Mouse (Mus musculus) heart, embryonic 11.5 days (tissue): ENCODE results near the gene Ocm. TPM values are rescaled to one million over a fixed set of nuclear protein-coding genes. Genes with fewer than 3 reads are reported as not detected.
A peak's percentile ranks its signal among the peaks of the same experiment; 100 is the strongest.
"Not testable (repeated sequence)": the region's sequence is repeated elsewhere in the genome, so short reads cannot be mapped to it uniquely, and the experiment has no call there.

Experiments used
- ATAC-seq: fragments of 200-750 bp; cut with Nextera tagmentation; replicated peaks from 2 replicates; pipeline ENCODE4 v1.8.0; 2017; ENCODE audit warnings: moderate library complexity; ENCODE audit not compliant: insufficient number of reproducible peaks, low FRiP score, low TSS enrichment
- H3K27ac ChIP-seq: fragments of 300-500 bp; sonication (generic); 2 replicates; pipeline ENCODE4 v1.5.1; 2014; ENCODE audit warnings: mild to moderate bottlenecking, low read depth, low read length
- H3K27me3 ChIP-seq: fragments of 300-500 bp; sonication (generic); 2 replicates; pipeline ENCODE4 v1.6.1; 2014; ENCODE audit warnings: mild to moderate bottlenecking, low read length, mixed read lengths; ENCODE audit not compliant: control insufficient read depth, insufficient read depth
- H3K36me3 ChIP-seq: fragments of 300-500 bp; sonication (generic); 2 replicates; pipeline ENCODE4 v1.6.1; 2014; ENCODE audit warnings: mild to moderate bottlenecking, low read length, moderate library complexity, mixed read lengths; ENCODE audit not compliant: control insufficient read depth, insufficient read depth
- H3K4me1 ChIP-seq: fragments of 300-500 bp; sonication (generic); 2 replicates; pipeline ENCODE4 v1.6.1; 2014; ENCODE audit warnings: low read length; ENCODE audit not compliant: control insufficient read depth, insufficient read depth
- H3K4me2 ChIP-seq: fragments of 300-500 bp; sonication (generic); 2 replicates; pipeline ENCODE4 v1.6.1; 2014; ENCODE audit warnings: mild to moderate bottlenecking, moderate library complexity
- H3K4me3 ChIP-seq: fragments of 300-500 bp; sonication (generic); 2 replicates; pipeline ENCODE4 v1.5.1; 2014; ENCODE audit warnings: low read depth, low read length
- H3K9ac ChIP-seq: fragments of 300-500 bp; sonication (generic); 2 replicates; pipeline ENCODE4 v1.6.1; 2014; ENCODE audit warnings: mild to moderate bottlenecking, low read depth, low read length, moderate library complexity
- H3K9me3 ChIP-seq: fragments of 300-500 bp; sonication (generic); replicated peaks from 2 replicates; pipeline ENCODE4 v1.6.1; 2016; ENCODE audit warnings: low read length; ENCODE audit not compliant: control insufficient read depth
- WGBS: fragments of 180-500 bp; shearing (Covaris S2); extraction: QIAGEN DNeasy Blood & Tissue Kit; methylation state at CpG from one replicate; pipeline ENCODE4 v1.1.7; 2014; ENCODE audit not compliant: insufficient replicate concordance; 5-methylcytosine and 5-hydroxymethylcytosine counted together
- polyA plus RNA-seq: library from polyadenylated mRNA; unstranded; fragments of >200 nt; fragmentation: Nextera tagmentation; extraction: Ambion mirVana; gene quantifications from 2 replicates; pipeline ENCODE4 v1.2.1, GENCODE M21; 2014

Gene Ocm
- polyA plus RNA-seq, 1 experiment from 2014 or later = not detected

DNA sequence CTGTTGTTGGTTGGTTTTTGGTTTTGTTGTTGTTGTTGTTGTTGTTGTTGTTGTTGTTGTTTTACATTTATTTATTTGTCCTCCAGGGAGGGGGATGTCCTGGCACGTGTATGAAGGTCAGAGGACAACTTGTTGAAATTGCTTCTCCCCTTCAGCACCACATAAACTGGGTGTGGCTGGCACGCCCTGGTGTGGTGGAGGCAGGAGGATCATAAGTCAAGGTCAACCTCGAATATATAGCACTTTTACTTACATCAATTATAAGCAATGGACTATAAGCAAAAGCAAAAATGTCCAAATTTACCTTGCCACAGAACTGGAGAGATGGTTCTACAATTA is 11.2 kb downstream of the Ocm start:
- 78% methylated on average over 3 of the region's 3 CpGs for WGBS
- H3K27ac ChIP-seq = no peak overlapping the region
- H3K36me3 ChIP-seq = peaks cover 5% of the 10 kb centered on the region
- H3K4me3 ChIP-seq = peak overlapping the region; percentile 84; the same call in 1 of the 2 replicates
- H3K9me3 ChIP-seq = no peaks in the 10 kb centered on the region
- 0 out of 2 replicates have a peak, but pooled peaks cover 3% of the 10 kb centered on the region for H3K4me1 ChIP-seq
- no peak for ATAC-seq
- H3K9ac ChIP-seq = no peak overlapping the region
- H3K4me2 ChIP-seq = peak overlapping the region; percentile 43; the same call in 1 of the 2 replicates
- no peaks in the 10 kb centered on the region for H3K27me3 ChIP-seq

DNA sequence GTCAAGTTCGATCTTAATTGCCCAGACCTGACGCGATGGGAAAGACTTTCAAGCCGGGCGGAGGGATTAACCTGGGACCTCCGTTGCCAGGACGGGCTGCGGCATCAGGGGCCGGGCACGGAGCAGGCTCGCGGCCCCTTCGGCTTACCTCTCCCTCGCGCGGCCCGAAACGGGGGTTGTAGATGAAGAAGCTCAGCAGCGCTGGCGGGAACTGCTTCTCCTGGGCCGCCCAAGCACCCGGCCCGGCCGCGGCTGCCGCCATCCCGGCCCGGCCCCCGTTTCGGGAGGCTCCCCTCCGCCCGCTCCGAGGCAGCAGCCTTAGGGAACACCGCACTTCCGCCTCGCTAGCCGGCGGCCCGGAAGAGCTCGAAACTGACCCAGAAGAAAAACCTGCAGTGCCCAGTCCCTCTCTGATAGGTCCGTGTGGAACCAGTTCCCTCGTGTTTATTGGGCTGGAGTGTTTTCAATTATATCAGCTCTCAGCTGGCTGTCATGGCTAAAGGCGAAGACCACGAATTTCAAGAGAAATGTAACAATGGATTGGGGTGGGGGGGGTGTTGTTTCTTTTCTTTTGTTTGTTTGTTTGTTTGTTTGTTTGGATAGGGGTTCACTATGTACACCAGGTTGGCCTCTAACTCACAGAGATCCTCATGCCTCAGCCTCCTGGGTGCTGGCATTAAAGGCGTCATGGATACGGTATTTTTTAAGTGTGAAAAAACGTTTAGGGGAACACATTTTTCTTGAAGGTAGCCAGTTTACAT is 11.7 kb downstream of the Ocm start, which contains the start of gene Ccz1:
Gene Ccz1 (minus strand): TSS at position 327 of the 761 bp plus-strand sequence.
- H3K27ac ChIP-seq = peak within 1 kb of the TSS; percentile 57
- ATAC-seq = peak; percentile 96
- H3K4me2 ChIP-seq = peak within 1 kb of the TSS; percentile 43
- no peaks in the 10 kb centered on the region for H3K27me3 ChIP-seq
- H3K36me3 ChIP-seq = peaks cover 5% of the 10 kb centered on the region
- H3K9ac ChIP-seq = peak within 1 kb of the TSS; percentile 87
- peak within 1 kb of the TSS; percentile 84 for H3K4me3 ChIP-seq
- H3K9me3 ChIP-seq = no peaks in the 10 kb centered on the region
- WGBS = 3% methylated on average over 47 of the region's 47 CpGs
- 0 out of 2 replicates have a peak, but pooled peaks cover 3% of the 10 kb centered on the region for H3K4me1 ChIP-seq

DNA sequence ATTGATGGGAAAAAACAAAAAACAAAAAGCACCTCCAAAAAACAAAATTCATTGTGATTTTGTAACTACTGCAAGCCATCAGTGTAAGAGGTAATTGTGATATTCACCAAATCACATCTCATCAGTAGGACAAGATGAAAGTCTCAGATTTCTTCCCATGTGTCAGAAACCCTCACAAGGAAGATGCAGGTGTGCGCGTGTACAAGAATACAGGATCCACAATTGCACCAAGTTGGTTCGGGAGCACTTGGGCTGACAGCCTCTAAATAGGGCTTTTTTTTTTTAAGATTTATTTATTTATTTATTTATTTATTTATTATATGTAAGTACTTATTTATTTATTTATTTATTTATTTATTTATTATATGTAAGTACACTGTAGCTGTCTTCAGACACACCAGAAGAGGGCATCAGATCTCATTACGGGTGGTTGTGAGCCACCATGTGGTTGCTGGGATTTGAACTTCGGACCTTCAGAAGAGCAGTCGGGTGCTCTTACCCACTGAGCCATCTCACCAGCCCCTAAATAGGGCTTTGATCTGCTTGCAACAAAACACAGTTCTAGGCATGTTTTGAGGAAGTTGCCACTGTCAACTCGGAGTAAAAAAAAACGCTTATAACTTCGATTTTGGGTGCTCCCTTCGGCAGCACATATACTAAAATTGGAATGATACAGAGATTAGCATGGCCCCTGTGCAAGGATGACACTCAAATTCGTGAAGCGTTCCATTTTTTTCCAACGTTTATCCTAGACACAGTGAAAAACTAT is 12.9 kb downstream of the Ocm start:
- not testable (repeated sequence) for H3K27me3 ChIP-seq, ATAC-seq, H3K4me1 ChIP-seq, H3K9ac ChIP-seq, H3K9me3 ChIP-seq, H3K27ac ChIP-seq
- peak overlapping the region; percentile 43 for H3K4me2 ChIP-seq
- peaks cover 16% of the 10 kb centered on the region for H3K36me3 ChIP-seq
- H3K4me3 ChIP-seq = peak overlapping the region; percentile 84
- 57% methylated on average over 12 of the region's 13 CpGs for WGBS

DNA sequence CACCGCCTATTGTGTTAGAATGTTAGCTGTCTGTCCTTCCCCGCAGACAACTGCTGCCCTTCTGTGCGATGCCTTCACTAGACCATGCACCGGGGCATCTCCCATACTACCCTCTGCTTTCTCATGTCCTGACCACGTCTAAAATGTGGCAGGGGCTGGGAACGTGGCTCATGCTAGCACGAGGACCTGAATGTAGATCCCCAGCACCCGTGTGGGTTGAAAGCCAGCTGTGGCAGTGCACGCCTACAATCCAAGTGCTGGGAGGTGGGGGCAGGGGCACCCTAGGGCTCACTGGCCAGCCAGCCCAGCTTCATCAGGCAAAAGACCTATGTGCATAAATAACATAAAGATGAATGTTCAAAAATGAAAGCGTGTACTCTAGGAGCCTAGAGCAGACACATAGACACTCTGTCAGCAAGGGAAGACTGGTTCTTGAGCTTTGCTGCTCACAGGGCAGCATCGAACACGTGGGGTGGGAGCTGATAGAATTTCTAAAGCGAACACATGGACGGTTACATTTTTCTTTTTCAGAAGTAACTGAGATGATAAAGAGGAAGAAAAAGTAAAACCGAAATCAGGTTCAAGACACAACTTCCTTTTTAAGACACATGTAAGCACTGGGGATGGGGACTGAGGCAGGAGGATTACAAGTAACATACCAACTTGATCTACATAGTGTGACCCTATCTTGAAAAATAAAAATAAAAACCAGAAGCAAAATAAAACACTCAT is 23.8 kb downstream of the Ocm start:
- no peak for ATAC-seq
- Histone ChIP-seq H3K27me3 (no peaks in the 10 kb centered on the region), H3K4me2 (no peak overlapping the region), H3K36me3 (peaks cover 39% of the 10 kb centered on the region), H3K9me3 (no peaks in the 10 kb centered on the region), H3K27ac (no peak overlapping the region), H3K4me1 (no peaks in the 10 kb centered on the region), H3K9ac (no peak overlapping the region), H3K4me3 (no peak overlapping the region)
- WGBS = 89% methylated on average over 15 of the region's 15 CpGs

DNA sequence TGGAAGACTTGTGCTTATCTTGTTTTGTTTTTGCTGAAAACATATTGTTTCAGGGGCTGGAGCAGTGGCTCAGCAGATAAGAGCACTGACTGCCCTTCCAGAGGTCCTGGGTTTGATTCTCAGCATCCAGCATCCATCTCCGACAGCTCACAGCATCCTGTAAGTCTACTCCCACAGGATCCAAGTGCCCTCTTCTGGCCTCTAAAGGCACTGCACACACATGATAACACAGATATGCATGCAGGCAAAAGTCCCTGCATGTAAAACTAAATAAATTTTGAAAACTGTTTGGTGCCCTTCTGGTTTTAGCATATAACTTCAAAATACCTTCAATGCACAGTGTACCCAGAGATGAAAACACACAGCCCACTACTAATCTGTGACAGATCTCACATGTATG is 27.1 kb downstream of the Ocm start:
- no peak for ATAC-seq
- Histone ChIP-seq H3K27ac (no peak overlapping the region), H3K4me2 (no peak overlapping the region), H3K36me3 (peaks cover 40% of the 10 kb centered on the region), H3K27me3 (no peaks in the 10 kb centered on the region), H3K9ac (no peak overlapping the region), H3K4me1 (no peaks in the 10 kb centered on the region), H3K4me3 (no peak overlapping the region), H3K9me3 (no peaks in the 10 kb centered on the region)
- 60% methylated on average over 1 of the region's 1 CpGs for WGBS

DNA sequence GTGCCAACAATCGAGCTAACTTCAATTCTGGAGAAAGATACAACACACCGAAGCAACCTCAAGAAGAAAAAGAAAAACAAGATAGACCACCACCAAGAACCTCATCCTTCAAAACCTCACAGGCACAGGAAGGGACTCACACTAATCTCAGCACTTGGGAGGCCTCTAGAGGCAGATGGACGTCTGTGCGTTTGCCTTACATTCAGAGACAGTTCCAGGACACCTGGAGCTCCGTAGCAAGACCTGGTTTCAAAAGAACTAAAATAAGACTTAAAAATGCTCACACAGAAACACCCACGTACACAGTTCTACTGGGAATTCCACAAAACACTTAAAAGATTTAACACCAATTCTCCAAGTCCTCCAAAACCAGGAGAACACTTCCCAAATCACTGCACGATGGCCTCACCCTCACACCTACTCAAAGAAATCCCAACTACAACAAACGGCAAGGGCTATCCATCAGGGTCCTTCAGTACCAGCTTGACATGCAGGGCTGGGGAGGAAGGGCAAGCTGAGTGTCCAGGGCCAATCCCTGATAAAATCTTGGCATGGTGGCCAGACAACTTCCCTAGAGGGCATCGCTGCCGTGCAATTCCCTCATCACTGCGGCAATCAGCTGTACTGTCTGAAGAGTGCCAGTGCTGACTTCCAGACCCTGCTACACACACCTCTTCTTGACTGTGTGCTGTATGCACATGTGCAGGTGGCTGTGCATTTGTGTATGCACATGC is 31.7 kb downstream of the Ocm start:
- Histone ChIP-seq H3K27me3 (no peaks in the 10 kb centered on the region), H3K4me3 (no peak overlapping the region), H3K4me1 (no peaks in the 10 kb centered on the region), H3K9ac (no peak overlapping the region), H3K27ac (no peak overlapping the region), H3K36me3 (peaks cover 46% of the 10 kb centered on the region), H3K9me3 (no peaks in the 10 kb centered on the region), H3K4me2 (no peak overlapping the region)
- ATAC-seq = no peak
- WGBS = 66% methylated on average over 11 of the region's 11 CpGs

DNA sequence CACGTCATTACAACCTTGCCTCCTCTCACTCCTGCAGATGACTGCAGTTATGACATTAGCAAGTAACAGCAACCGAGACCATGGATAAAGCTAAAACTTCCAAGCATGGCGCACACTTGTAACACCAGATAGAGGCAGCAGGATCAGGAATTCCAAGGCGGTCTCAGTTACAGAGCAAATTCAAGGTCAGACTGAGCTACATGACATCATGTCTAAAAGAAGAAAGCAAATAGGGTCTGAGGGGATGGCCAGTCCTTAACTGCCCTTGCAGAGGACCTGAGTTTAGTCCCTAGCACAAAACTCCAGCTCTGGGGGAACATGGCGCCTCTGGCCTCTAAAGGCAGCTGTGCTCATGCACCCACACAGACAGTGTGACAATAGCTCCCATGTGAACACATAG is 32.6 kb downstream of the Ocm start:
- Histone ChIP-seq H3K4me3 (no peak overlapping the region), H3K9ac (no peak overlapping the region), H3K36me3 (peaks cover 40% of the 10 kb centered on the region), H3K4me1 (no peaks in the 10 kb centered on the region), H3K4me2 (no peak overlapping the region), H3K9me3 (no peaks in the 10 kb centered on the region), H3K27ac (peak overlapping the region; percentile 7), H3K27me3 (no peaks in the 10 kb centered on the region)
- no peak for ATAC-seq
- 75% methylated on average over 5 of the region's 5 CpGs for WGBS

DNA sequence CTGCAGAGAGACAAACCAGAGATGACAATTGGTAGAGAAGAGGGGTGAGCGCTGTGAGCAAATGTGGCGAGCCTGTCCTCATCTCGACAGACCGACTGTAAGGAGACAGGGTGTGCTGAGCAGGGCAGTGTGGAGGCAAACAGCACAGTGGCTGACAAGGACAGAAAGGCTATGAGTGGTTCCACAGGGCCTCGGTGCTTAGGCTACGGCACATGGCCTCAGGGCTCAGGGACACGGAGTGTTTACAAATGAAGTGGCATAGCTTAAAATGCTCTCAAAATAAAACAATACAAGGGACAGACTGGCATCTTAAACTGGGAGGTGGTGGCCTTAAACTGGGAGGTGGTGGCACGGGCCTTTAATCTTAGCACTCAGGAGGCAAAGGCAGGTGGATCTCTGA is 33.2 kb downstream of the Ocm start:
- H3K4me3 ChIP-seq = no peak overlapping the region
- no peak for ATAC-seq
- peak overlapping the region; percentile 7; the same call in 1 of the 2 replicates for H3K27ac ChIP-seq
- no peaks in the 10 kb centered on the region for H3K27me3 ChIP-seq
- H3K9ac ChIP-seq = no peak overlapping the region
- WGBS = 84% methylated on average over 8 of the region's 8 CpGs
- H3K9me3 ChIP-seq = no peaks in the 10 kb centered on the region
- H3K4me1 ChIP-seq = no peaks in the 10 kb centered on the region
- peaks cover 36% of the 10 kb centered on the region for H3K36me3 ChIP-seq
- no peak overlapping the region for H3K4me2 ChIP-seq
